Mouse (Mus musculus) CH12.LX (cell line): ENCODE data around the gene Otud4.

Experiments used
- BHLHE40 ChIP-seq: IDR thresholded peaks from 2 replicates; pipeline ENCODE4 v1.6.1; 2011; ENCODE audit warnings: mild to moderate bottlenecking, low read depth, low read length, improper control_type of control experiment
- CHD1 ChIP-seq: IDR thresholded peaks from 2 replicates; pipeline ENCODE4 v1.6.1; 2012; ENCODE audit warnings: low read depth, low read length, improper control_type of control experiment, inconsistent platforms
- CTCF ChIP-seq, 2 experiments: IDR thresholded peaks in 1 of 2; conservative IDR thresholded peaks in 1 of 2; 2 replicates each; pipeline ENCODE4 v1.5.1; 2011 to 2012; ENCODE audit warnings: low read depth in 2 of 2, low read length in 2 of 2, improper control_type of control experiment in 1 of 2, inconsistent platforms in 1 of 2, mild to moderate bottlenecking in 1 of 2, moderate library complexity in 1 of 2
- ELF1 ChIP-seq: IDR thresholded peaks from 2 replicates; pipeline ENCODE4 v1.6.1; 2014; ENCODE audit warnings: low read depth, mild to moderate bottlenecking, inconsistent platforms, low read length, improper control_type of control experiment
- EP300 ChIP-seq: IDR thresholded peaks from 2 replicates; pipeline ENCODE4 v1.6.1; 2011; ENCODE audit warnings: low read length, improper control_type of control experiment
- GABPA ChIP-seq: IDR thresholded peaks from 2 replicates; pipeline ENCODE4 v1.6.1; 2012; ENCODE audit warnings: low read depth, low read length, improper control_type of control experiment, inconsistent platforms; ENCODE audit not compliant: insufficient replicate concordance
- SIN3A ChIP-seq: IDR thresholded peaks from 2 replicates; pipeline ENCODE4 v1.6.1; 2012; ENCODE audit warnings: low read length, improper control_type of control experiment, inconsistent platforms
- ZNF384 ChIP-seq: IDR thresholded peaks from 2 replicates; pipeline ENCODE4 v1.6.1; 2012; ENCODE audit warnings: low read depth, low read length, improper control_type of control experiment, inconsistent platforms

- TF ChIP-seq ZNF384, result no peak
- TF ChIP-seq CTCF (conservative IDR thresholded peaks at IDR 0.05 in 1 of 2, IDR thresholded peaks at IDR 0.05 in 1 of 2; ENCODE audit: low read depth in 2 of 2, low read length in 2 of 2), result no peak
- no peak for TF ChIP-seq BHLHE40
- no peak for TF ChIP-seq GABPA
- no peak for TF ChIP-seq CHD1
- no peak for TF ChIP-seq SIN3A
- no peak for TF ChIP-seq ELF1
- TF ChIP-seq EP300, result no peak
Observed at GRCm38 (mm10) chr8:79626213-79626612, 13.2 kb upstream of the Otud4 start.
